Mouse (Mus musculus) ES-E14 (cell line): ENCODE data around the gene Agap3.

Experiments used
- CHD2 ChIP-seq: IDR thresholded peaks from 2 replicates; pipeline ENCODE4 v1.6.1; 2014; ENCODE audit warnings: mild to moderate bottlenecking, low read depth, low read length, inconsistent platforms
- HCFC1 ChIP-seq: IDR thresholded peaks from 2 replicates; pipeline ENCODE4 v1.6.1; 2012; ENCODE audit warnings: low read length, inconsistent platforms, borderline replicate concordance; ENCODE audit not compliant: insufficient read depth
- ZC3H11A ChIP-seq: IDR thresholded peaks from 2 replicates; pipeline ENCODE4 v1.6.1; 2012; ENCODE audit warnings: low read depth, mild to moderate bottlenecking, inconsistent platforms, low read length, borderline replicate concordance

DNA sequence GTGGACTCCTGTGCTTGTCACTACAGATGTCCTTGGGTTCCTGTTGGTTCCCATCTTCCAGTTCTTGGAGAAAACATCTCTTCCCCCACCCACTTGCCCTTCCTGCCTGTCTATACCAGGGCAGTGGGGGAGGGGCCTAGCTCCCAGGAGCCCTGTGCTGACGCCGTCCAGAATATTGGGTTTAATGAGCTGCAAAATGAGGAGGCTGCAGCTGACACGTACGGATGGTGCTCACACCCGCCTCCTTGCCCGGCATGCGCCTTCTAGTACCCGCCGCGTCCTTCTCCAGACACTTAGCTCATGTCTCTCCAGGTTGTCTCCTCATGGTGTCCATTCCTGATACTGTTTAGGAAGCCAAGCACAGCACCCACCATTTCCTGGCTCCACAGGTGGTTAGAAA is 47.1 kb downstream of the Agap3 start:
- TF ChIP-seq CHD2 (no peak), ZC3H11A (no peak), HCFC1 (no peak)
